Mouse (Mus musculus) stomach, embryonic 15.5 days (tissue): Measurements from ENCODE around the gene Gstp3. TPM values are rescaled to one million over a fixed set of nuclear protein-coding genes. Genes with fewer than 3 reads are reported as not detected.

ENCODE experiments used
- polyA plus RNA-seq: library from polyadenylated mRNA; unstranded; fragments of >200 nt; fragmentation: Nextera tagmentation; extraction: Ambion mirVana; gene quantifications from 2 replicates; pipeline ENCODE4 v1.2.1, GENCODE M21; 2015

The Gstp3 gene
- polyA plus RNA-seq, 1 experiment from 2014 or later = 7.1 TPM

Other genes starting within 250 kb of the Gstp3 start
- 56.9 and 65.3 TPM in 2 replicates for gene Chka, start 207.8 kb downstream of the Gstp3 start, polyA plus RNA-seq
- gene Tcirg1, start 152.4 kb downstream of the Gstp3 start, polyA plus RNA-seq = 34.7 and 42.6 TPM in 2 replicates
- gene Ndufs8, start 146.8 kb downstream of the Gstp3 start, polyA plus RNA-seq = 312 and 320 TPM in 2 replicates
- 3.6 and 4.2 TPM in 2 replicates for gene Aldh3b1, start 129.8 kb downstream of the Gstp3 start, polyA plus RNA-seq
- 21.4 and 22.2 TPM in 2 replicates for gene Unc93b1, start 124.4 kb downstream of the Gstp3 start, polyA plus RNA-seq
- gene Aldh3b3, start 100.9 kb downstream of the Gstp3 start, polyA plus RNA-seq = 0.06 and 0.12 TPM in 2 replicates
- gene Aldh3b2, start 87.2 kb downstream of the Gstp3 start, polyA plus RNA-seq = 14.6 and 22.8 TPM in 2 replicates
- gene Acy3, start 73.0 kb downstream of the Gstp3 start, polyA plus RNA-seq = 9.2 and 9.8 TPM in 2 replicates
- gene Tbx10, start 66.8 kb downstream of the Gstp3 start, polyA plus RNA-seq = 0.21 and 0.31 TPM in 2 replicates
- gene Nudt8, start 59.0 kb downstream of the Gstp3 start, polyA plus RNA-seq = 32.2 and 33.6 TPM in 2 replicates
- 3.5 and 3.8 TPM in 2 replicates for gene Gm49405, start 58.9 kb downstream of the Gstp3 start, polyA plus RNA-seq
- gene Doc2g, start 56.3 kb downstream of the Gstp3 start, polyA plus RNA-seq = 4.0 and 4.5 TPM in 2 replicates
- 198 and 218 TPM in 2 replicates for gene Ndufv1, start 46.8 kb downstream of the Gstp3 start, polyA plus RNA-seq
- 711 and 842 TPM in 2 replicates for gene Gstp1, start 21.6 kb downstream of the Gstp3 start, polyA plus RNA-seq
- gene Gstp2, start 13.5 kb downstream of the Gstp3 start, polyA plus RNA-seq = 13.2 and 19.1 TPM in 2 replicates
- gene Cabp2, start 22.0 kb upstream of the Gstp3 start, polyA plus RNA-seq = 3.1 and 3.6 TPM in 2 replicates
- 121 and 130 TPM in 2 replicates for gene Cdk2ap2, start 37.6 kb upstream of the Gstp3 start, polyA plus RNA-seq
- 12.9 and 16.2 TPM in 2 replicates for gene Pitpnm1, start 40.4 kb upstream of the Gstp3 start, polyA plus RNA-seq
- 79.0 and 91.0 TPM in 2 replicates for gene Aip, start 66.3 kb upstream of the Gstp3 start, polyA plus RNA-seq
- gene Gpr152, start 80.2 kb upstream of the Gstp3 start, polyA plus RNA-seq = not detected in 2 replicates
- gene Cabp4, start 84.5 kb upstream of the Gstp3 start, polyA plus RNA-seq = 0.13 and 0.19 TPM in 2 replicates
- 164 and 180 TPM in 2 replicates for gene Coro1b, start 89.0 kb upstream of the Gstp3 start, polyA plus RNA-seq
- gene Ptprcap, start 94.0 kb upstream of the Gstp3 start, polyA plus RNA-seq = 6.4 and 7.5 TPM in 2 replicates
- gene Rps6kb2, start 103.8 kb upstream of the Gstp3 start, polyA plus RNA-seq = 44.7 and 49.5 TPM in 2 replicates
- gene Carns1, start 115.9 kb upstream of the Gstp3 start, polyA plus RNA-seq = 1.5 and 2.0 TPM in 2 replicates
- 3.0 and 4.0 TPM in 2 replicates for gene Tbc1d10c, start 131.7 kb upstream of the Gstp3 start, polyA plus RNA-seq
- 745 and 766 TPM in 2 replicates for gene Ppp1ca, start 132.5 kb upstream of the Gstp3 start, polyA plus RNA-seq
- gene Rad9a, start 142.1 kb upstream of the Gstp3 start, polyA plus RNA-seq = 25.4 and 27.4 TPM in 2 replicates
- gene Clcf1, start 154.7 kb upstream of the Gstp3 start, polyA plus RNA-seq = 5.4 and 6.2 TPM in 2 replicates
- gene AC109138.7, start 154.8 kb upstream of the Gstp3 start, polyA plus RNA-seq = not detected in 2 replicates
- gene Pold4, start 172.3 kb upstream of the Gstp3 start, polyA plus RNA-seq = 26.7 and 36.4 TPM in 2 replicates
- gene Ssh3, start 209.6 kb upstream of the Gstp3 start, polyA plus RNA-seq = 27.6 and 32.6 TPM in 2 replicates
- 9.5 TPM in 2 replicates for gene Ankrd13d, start 223.6 kb upstream of the Gstp3 start, polyA plus RNA-seq
- gene Grk2, start 246.7 kb upstream of the Gstp3 start, polyA plus RNA-seq = 18.5 and 18.7 TPM in 2 replicates